Mouse (Mus musculus) spleen, adult 12 weeks (tissue): ENCODE results near the gene Spef1.
"Not testable (repeated sequence)": the region's sequence is repeated elsewhere in the genome, so short reads cannot be mapped to it uniquely, and the experiment has no call there.

Experiments
- DNase-seq: peaks from one replicate; pipeline ENCODE4 v3.0.0; 2022; ENCODE audit warnings: low spot score

Spef1 gene

GRCm38 (mm10) chr2:131186771-131187601 lies at the start of gene Spef1, which contains the start of gene Cdc25b:
Gene Spef1 (minus strand): TSS chr2:131187282.
Gene Cdc25b (plus strand): TSS chr2:131186949.
- peak; percentile 84 for DNase-seq

GRCm38 (mm10) chr2:131234970-131235635 lies 48.0 kb upstream of the Spef1 start:
- DNase-seq: no peak

GRCm38 (mm10) chr2:131234127-131234650 lies 47.1 kb upstream of the Spef1 start:
- no peak for DNase-seq

- DNase-seq: peak; percentile 90
Measured at GRCm38 (mm10) chr2:131233307-131234126, 46.4 kb upstream of the Spef1 start, which contains the start of gene Mavs. Gene Mavs (plus strand): TSS chr2:131234063.

- no peak for DNase-seq
Measured at GRCm38 (mm10) chr2:131232558-131232957, 45.5 kb upstream of the Spef1 start.

- DNase-seq: no peak
Measured at GRCm38 (mm10) chr2:131227243-131227642, 40.2 kb upstream of the Spef1 start.

GRCm38 (mm10) chr2:131226669-131227068 lies 39.6 kb upstream of the Spef1 start:
- not testable (repeated sequence) for DNase-seq

- no peak for DNase-seq
Measured at GRCm38 (mm10) chr2:131225178-131225577, 38.1 kb upstream of the Spef1 start.

GRCm38 (mm10) chr2:131223569-131223968 lies 36.5 kb upstream of the Spef1 start:
- DNase-seq: peak; percentile 48

- DNase-seq: no peak
Measured at GRCm38 (mm10) chr2:131222562-131222961, 35.5 kb upstream of the Spef1 start.

GRCm38 (mm10) chr2:131221853-131222515 lies 34.9 kb upstream of the Spef1 start:
- DNase-seq: no peak

- DNase-seq: no peak
Measured at GRCm38 (mm10) chr2:131220030-131220429, 32.9 kb upstream of the Spef1 start.

GRCm38 (mm10) chr2:131215941-131216858 lies 29.1 kb upstream of the Spef1 start:
- DNase-seq: no peak

- no peak for DNase-seq
Measured at GRCm38 (mm10) chr2:131213773-131214172, 26.7 kb upstream of the Spef1 start.

GRCm38 (mm10) chr2:131211026-131211615 lies 24.0 kb upstream of the Spef1 start:
- no peak for DNase-seq

- DNase-seq: peak; percentile 95
Measured at GRCm38 (mm10) chr2:131209969-131210792, 23.1 kb upstream of the Spef1 start.

GRCm38 (mm10) chr2:131209125-131209795 lies 22.2 kb upstream of the Spef1 start:
- DNase-seq: peak; percentile 53

GRCm38 (mm10) chr2:131208356-131208755 lies 21.3 kb upstream of the Spef1 start:
- no peak for DNase-seq
